25 mouse cellular contexts compared by ENCODE assay signal in the genomic region with DNA sequence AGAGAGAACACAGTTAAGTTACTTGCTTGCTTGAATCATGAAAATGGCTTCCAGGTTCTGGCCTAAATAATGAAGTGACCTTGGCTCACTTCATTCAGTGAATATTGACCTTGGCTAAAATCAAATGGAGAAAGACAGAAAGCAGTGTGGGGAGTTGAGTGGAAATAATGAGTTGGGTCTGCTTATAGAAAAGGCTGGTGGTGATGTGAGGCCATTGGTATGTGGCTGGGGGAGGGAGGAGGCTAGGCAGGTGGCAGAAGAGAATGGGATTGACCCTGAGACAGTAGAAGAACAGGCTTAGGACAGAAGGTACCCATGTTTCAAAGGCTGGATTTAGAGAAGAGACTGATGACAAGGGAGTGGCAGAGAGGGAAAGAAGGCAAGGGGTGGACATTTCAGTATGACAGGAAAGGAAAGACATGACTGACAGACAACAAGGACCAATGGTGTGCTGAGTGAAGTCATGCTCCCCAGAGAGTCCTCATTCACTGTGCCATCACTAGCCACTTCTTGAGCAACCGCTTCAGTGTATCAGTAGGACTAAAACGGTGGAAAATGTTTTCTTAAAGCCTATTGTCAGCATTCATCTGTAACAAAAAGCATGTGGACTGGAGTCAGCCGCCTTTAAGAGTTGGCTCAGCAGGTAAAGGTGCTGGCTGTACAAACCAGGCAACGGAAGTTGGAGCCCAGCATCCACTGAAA.
DNase-seq lines count a peak whose midpoint lies in the region; ATAC-seq and TF ChIP-seq lines count a peak whose summit lies in the region.
"Had no signal": no experiment of that assay in that cellular context is flagged by ENCODE, and none has a peak within 500 bp of the region (broad histone marks: within the 10 kb centered on the region; RNA-seq: fewer than 3 reads in every experiment).

No protein-coding gene starts in this region.

- no peak for TF ChIP-seq CTCF in gastrocnemius, adult 2 months (IDR thresholded peaks at IDR 0.05)

- no peak overlapping the region for H3K9ac ChIP-seq in heart, embryonic 13.5 days
- H3K9ac ChIP-seq: embryonic facial prominence, embryonic 13.5 days; forebrain, embryonic 13.5 days; hindbrain, embryonic 13.5 days; intestine, embryonic 15.5 days had no signal

- no peak for DNase-seq in gastrocnemius, adult 2 months
- no peak for DNase-seq in gastrocnemius, postnatal 10 days
- DNase-seq in heart, postnatal 25 days (ENCODE audit: low spot score): no peak
- peak; percentile 84 for DNase-seq in Muller cell, postnatal 12 days (ENCODE audit: inconsistent ontology term)
- DNase-seq in R1 (ENCODE audit: low read depth, low spot score): peak; percentile 67
- no peak for DNase-seq in layer of hippocampus, adult 8-10 months (ENCODE audit: low spot score in 2 of 2)
- DNase-seq in kidney, postnatal 14 days: no peak
- DNase-seq: adrenal gland, adult 8-10 months; cerebellum, adult 18-20 months; cerebellum, adult 9-10 months; cerebellum, postnatal 14 days; gastrocnemius, postnatal 25 days; heart, postnatal 36 days; kidney, adult 11 months; kidney, adult 8-10 months had no signal

- ATAC-seq in heart, embryonic 13.5 days (ENCODE audit: extremely low read depth, insufficient number of reproducible peaks, low FRiP score, low TSS enrichment): no peak
- ATAC-seq: CD4-positive, CD25-positive, alpha-beta regulatory T cell, adult 4 months; forebrain, embryonic 13.5 days; forebrain, embryonic 16.5 days; hindbrain, embryonic 16.5 days; intestine, embryonic 15.5 days had no signal

- intact Hi-C loops in gastrocnemius, adult 2 months (cut with DNase I): no loop called here
- intact Hi-C loops in heart, postnatal 25 days (cut with DNase I): no loop called here

- peak overlapping the region; percentile 81 for H3K27ac ChIP-seq in gastrocnemius, adult 2 months
- peak overlapping the region; percentile 42; the same call in 1 of the 2 replicates for H3K27ac ChIP-seq in heart, embryonic 13.5 days (replicated peaks)
- H3K27ac ChIP-seq: embryonic facial prominence, embryonic 13.5 days; forebrain, embryonic 13.5 days; hindbrain, embryonic 10.5 days; hindbrain, embryonic 13.5 days; intestine, embryonic 15.5 days had no signal

- no peak overlapping the region for H3K4me3 ChIP-seq in gastrocnemius, adult 2 months
- H3K4me3 ChIP-seq in heart, embryonic 13.5 days: no peak overlapping the region
- H3K4me3 ChIP-seq: embryonic facial prominence, embryonic 13.5 days; erythroblast, embryonic 14.5 days; forebrain, embryonic 13.5 days; hindbrain, embryonic 10.5 days; hindbrain, embryonic 13.5 days; intestine, embryonic 15.5 days had no signal

- H3K4me1 ChIP-seq in heart, embryonic 13.5 days: peaks cover 23% of the 10 kb centered on the region
- H3K4me1 ChIP-seq: forebrain, embryonic 13.5 days; hindbrain, embryonic 10.5 days; hindbrain, embryonic 13.5 days had no signal

- peaks cover 11% of the 10 kb centered on the region; the same call in 1 of the 2 replicates for H3K36me3 ChIP-seq in heart, embryonic 13.5 days
- H3K36me3 ChIP-seq: hindbrain, embryonic 10.5 days; hindbrain, embryonic 13.5 days; intestine, embryonic 15.5 days had no signal

- H3K4me2 ChIP-seq in heart, embryonic 13.5 days: no peak overlapping the region
- H3K4me2 ChIP-seq: embryonic facial prominence, embryonic 13.5 days; forebrain, embryonic 13.5 days; hindbrain, embryonic 13.5 days; intestine, embryonic 15.5 days had no signal

- H3K9me3 ChIP-seq in heart, embryonic 13.5 days: no peaks in the 10 kb centered on the region
- H3K9me3 ChIP-seq: embryonic facial prominence, embryonic 13.5 days; forebrain, embryonic 13.5 days; hindbrain, embryonic 10.5 days; hindbrain, embryonic 13.5 days; intestine, embryonic 15.5 days had no signal

- H3K27me3 ChIP-seq in heart, embryonic 13.5 days (replicated peaks): no peaks in the 10 kb centered on the region
- H3K27me3 ChIP-seq: embryonic facial prominence, embryonic 13.5 days; forebrain, embryonic 13.5 days; hindbrain, embryonic 13.5 days; intestine, embryonic 15.5 days had no signal

- 62% methylated on average over 4 of the region's 4 CpGs for WGBS in heart, embryonic 13.5 days

Comparison
In these comparisons a context has a peak if more than half of its experiments do, and no peak if none do; other contexts are left out.
1. DNase-seq: peak in Muller cell, postnatal 12 days (single experiment) and R1 (single experiment); none in gastrocnemius, adult 2 months (single experiment), gastrocnemius, postnatal 10 days (single experiment), heart, postnatal 25 days (single experiment), layer of hippocampus, adult 8-10 months (0 of 2) and kidney, postnatal 14 days (single experiment).